Mouse (Mus musculus) hindlimb bud, embryonic 11.5 days (tissue): ENCODE data around the gene Fam104a.

Experiments used
- DNase-seq: peaks from one replicate; pipeline ENCODE4 v3.0.0-alpha.2; 2012; ENCODE audit warnings: low read depth, low spot score; ENCODE audit errors: extremely low spot score

Gene Fam104a

DNA sequence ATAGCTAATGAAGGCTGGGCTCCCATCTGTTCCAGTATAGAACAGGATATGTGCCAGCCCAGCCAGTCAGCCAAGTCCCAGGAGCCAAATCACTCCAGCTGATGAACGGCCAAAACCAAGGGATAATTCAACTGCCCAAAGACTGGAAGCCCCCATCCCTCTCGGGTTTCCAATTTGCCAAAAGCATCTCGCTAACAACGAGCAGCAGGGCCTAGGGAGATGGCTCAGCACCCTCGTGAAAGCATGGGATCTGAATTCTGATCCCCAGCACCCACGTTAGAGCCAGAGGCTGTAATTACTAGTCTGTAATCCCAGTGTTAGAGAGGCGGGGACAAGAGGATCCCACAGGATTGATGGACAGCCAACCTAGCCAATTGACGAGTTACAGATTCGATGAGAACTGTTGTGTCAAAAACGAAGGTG, 49.2 kb downstream of the Fam104a start:
- no peak for DNase-seq

DNA sequence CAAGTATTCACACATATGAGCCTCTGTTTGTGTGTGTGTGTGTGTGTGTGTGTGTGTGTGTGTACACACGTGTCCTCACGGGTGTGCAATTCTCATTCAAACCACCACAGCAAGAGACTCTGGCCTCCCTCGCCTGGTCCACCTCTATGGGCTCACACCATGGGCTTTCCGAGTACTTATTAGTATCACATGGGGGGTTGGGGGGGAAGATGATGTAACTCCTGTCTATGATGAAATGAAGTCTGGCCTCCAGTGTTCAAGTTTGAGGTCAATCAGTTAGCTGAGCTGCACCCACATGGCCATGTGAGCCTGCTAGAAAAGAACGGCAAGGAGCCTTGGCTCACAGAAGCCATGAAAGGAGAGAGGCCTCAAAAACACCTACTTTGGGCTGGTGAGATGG, 50.6 kb downstream of the Fam104a start:
- no peak for DNase-seq

- DNase-seq = no peak
Measured at GRCm38 (mm10) chr11:113632303-113632702, 51.7 kb downstream of the Fam104a start.

DNA sequence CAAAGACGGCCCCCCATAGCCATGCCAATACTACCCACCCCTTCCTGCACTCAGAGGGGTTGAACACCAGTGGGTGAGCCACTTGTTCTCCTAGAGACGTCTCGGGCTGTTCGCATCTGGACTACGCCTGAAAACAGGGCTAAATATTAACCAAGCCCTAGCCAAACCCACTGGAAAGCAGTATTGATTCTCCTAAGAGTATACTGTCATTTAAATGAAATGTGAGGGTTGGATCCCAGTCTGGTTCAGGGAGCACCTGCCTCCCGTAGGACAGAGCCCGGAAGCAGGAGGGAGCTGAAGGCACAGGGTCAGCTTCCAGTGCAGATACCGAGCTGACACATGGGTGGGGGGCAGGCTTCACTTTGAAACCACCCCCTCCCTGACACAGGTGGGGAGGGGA, 52.1 kb downstream of the Fam104a start:
- DNase-seq = no peak

DNA sequence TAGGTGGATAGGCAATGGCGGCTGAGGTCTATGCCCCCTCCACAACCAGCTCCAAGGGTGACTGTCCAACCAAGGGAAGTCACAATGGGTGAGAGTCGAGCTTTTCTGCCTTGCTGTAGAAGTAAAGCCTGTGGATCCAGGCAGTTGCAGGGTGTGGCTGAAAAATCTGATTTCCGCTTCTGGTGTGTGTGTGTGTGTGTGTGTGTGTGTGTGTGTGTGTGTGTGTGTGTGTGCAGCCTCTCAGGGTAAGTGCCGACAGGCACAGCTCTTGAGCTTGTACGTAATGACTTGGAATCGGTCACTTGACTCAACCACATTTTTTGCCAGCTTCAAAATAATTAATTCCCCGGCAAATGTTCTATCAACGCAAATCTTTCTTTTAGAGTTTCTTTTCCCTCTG, 52.7 kb downstream of the Fam104a start:
- DNase-seq = no peak

DNA sequence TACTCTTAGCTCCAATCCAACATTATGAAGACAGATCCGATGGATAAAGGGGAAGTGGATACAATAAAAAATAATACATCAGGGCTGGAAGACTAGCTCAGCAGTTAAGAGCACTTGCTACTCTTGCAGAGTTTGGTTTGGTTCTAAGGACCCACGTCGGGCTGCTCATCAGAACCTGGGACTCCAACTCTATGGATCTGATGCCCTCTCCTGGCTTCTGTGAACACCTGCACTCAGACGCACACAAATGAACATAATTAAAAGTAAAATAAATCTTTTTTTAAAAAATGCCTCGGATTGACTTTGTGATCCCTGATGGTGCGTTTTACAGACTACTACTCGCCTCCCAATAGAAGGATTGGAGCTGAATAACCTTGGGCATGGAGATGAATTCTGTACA, 53.3 kb downstream of the Fam104a start:
- DNase-seq = no peak

GRCm38 (mm10) chr11:113627785-113628184, 56.2 kb downstream of the Fam104a start:
- DNase-seq = no peak

DNA sequence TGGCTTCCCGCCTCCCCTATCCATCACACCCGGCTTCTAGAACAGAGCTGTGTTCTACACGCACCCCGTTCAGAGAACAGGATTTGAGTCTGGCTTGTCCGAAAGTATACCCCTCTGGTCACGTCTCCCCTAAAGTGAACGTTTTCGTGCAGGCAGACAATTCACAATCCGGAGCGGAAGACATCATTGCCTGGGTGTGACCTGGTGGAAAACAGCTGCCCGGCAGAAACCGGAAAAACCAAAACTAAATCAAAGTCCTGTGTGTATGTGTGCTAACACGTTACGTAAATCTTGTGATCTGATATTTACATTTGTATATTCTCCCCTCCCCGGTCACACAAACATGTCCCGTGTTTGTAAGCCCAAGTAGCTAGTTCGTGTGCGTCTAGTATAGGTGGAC, 58.5 kb downstream of the Fam104a start:
- DNase-seq = no peak

DNA sequence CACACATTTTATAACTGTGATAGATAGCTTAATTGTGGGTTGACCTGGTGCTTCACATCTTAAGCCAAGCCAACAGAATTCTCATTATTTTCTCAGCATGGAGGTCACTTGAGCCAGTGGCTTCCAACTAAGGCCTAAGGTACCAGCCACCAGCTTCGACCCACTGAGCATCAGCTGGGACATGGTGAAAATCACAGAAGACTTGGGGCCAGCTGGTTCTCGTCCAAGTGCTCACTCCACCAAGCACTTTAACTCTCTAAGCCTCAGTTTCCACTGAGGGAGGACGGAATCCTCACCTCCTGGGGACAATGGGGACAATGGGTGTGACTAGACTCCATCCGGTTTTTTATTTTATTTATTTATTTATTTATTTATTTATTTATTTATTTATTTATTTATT, 61.9 kb downstream of the Fam104a start:
- no peak for DNase-seq

DNA sequence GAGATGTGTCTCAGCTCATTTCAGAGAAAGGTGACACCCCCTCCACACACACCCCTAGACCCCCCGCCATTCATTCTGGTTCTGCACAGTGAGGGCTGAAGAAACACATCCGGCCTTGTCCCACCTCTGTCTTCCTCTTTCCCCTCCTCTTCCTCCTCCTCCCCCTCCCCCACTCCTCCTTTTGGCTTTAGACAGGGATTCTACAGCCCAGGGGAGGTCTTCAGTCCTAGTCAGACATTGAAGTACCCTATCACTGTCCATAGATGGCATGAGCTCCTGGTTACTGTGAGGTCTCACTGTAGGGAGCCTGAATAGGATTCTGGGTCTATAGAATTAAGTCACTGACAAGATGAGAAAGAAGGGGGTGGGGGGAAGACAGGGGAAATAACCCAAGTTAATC, 63.0 kb downstream of the Fam104a start:
- no peak for DNase-seq

DNA sequence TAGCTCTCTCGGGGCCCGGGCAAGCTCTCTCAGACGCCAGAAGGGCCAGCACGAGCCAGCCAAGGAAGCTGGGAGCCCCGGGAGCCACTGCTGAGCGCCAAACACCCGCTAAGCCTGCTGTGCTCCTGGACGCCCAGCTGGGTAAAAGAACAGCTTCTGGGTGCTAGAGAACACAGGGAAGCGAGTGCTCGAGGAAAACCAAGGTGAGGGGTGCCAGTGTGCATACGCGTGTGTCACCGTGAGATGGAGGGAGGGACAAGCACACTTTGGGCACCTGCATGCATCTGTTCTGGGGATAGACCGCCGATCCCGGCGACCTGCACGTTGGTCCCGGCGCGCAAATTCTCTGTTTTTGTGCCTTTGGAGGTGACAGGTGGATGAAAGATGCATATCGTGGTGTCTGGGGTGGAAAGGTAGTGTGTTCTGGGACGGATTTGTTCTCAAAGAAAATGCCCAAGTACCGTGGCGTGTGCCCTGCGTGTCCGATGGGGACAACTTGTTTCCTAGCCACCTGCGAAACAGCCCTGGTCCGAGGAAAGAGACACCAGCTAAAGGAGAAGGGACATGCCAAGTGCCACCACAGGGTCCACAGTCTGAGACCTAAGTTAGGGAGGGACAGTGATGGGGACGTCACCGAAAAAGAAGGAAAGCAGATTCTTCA, 64.4 kb downstream of the Fam104a start:
- no peak for DNase-seq

GRCm38 (mm10) chr11:113618672-113619419, 65.1 kb downstream of the Fam104a start, which contains the start of gene Sstr2:
TSS of gene Sstr2 (plus strand) at chr11:113619342.
- DNase-seq = no peak

- no peak for DNase-seq
Measured at GRCm38 (mm10) chr11:113618303-113618671, 65.7 kb downstream of the Fam104a start.

DNA sequence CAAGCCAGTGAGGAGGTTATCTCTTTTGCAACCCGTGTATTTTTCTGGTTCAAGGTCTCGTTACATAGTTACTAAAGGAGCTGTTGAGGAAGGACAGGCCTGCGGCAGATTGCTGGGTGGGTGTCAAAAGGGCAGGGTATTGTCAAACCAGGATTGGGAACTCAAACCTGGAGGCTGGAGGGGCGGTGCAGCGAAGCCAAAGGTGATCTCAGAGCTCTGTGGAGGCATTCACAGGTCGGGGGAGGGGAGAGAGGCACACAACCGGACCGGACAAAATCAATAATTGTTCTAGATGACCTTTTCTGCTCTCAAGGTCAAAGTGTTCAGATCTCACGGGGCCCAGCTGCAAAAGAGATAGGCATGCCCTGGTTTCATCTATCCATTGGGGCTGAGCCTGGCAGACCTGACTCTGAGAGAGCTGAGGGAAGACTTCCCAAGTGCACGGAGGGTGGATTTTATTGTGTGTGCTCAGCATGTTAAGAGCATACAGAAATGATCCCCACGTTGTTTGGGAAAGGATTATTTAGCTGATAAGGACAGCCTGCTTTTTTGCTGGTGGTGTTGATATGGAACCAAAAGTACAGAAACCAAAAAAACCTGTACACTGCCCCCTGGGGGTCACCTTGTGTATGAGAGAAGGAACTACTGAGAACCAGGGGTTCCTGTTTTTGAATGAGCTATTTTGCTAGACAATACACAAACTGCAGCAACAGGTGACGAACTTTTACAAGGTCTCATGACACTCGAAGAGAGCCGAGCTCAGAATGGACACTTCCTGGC, 66.6 kb downstream of the Fam104a start:
- peak; percentile 63 for DNase-seq

- no peak for DNase-seq
Measured at GRCm38 (mm10) chr11:113614476-113614875, 69.5 kb downstream of the Fam104a start.

GRCm38 (mm10) chr11:113611664-113612611, 72.0 kb downstream of the Fam104a start:
- DNase-seq = no peak
